10 mouse cellular contexts compared by ENCODE assay signal in genomic region chr7:101453725-101454124, GRCm38 (mm10). TPM values are rescaled to one million over a fixed set of nuclear protein-coding genes. Genes with fewer than 3 reads are reported as not detected.
DNase-seq lines count a peak whose midpoint lies in the region; ATAC-seq lines count a peak whose summit lies in the region.
"Had no signal": no experiment of that assay in that cellular context is flagged by ENCODE, and none has a peak within 500 bp of the region (broad histone marks: within the 10 kb centered on the region; RNA-seq: fewer than 3 reads in every experiment).

No protein-coding gene starts in this region.

- no peak for ATAC-seq in forebrain, embryonic 13.5 days
- ATAC-seq in forebrain, embryonic 11.5 days (replicated peaks; ENCODE audit: low FRiP score): no peak
- ATAC-seq in midbrain, embryonic 11.5 days (ENCODE audit: low FRiP score): no peak
- no peak for ATAC-seq in CD4-positive, CD25-positive, alpha-beta regulatory T cell, adult 4 months

- no peak for DNase-seq in forebrain, embryonic 11.5 days (ENCODE audit: low spot score)
- DNase-seq in midbrain, embryonic 11.5 days (ENCODE audit: low spot score, missing footprints): peak; percentile 53
- no peak for DNase-seq in midbrain, embryonic 10.5 days (ENCODE audit: low spot score)
- DNase-seq in induced T-regulatory cell, adult 2 months (ENCODE audit: low read depth): peak; percentile 26
- peak; percentile 11 for DNase-seq in naive thymus-derived CD4-positive, alpha-beta T cell, adult 2 months (ENCODE audit: low read depth)
- no peak for DNase-seq in left cerebral cortex, adult 18-20 months (ENCODE audit: low spot score in 2 of 2)
- DNase-seq: lung, embryonic 14.5 days had no signal

- peaks cover 18% of the 10 kb centered on the region for H3K4me1 ChIP-seq in forebrain, embryonic 13.5 days
- no peaks in the 10 kb centered on the region; the same call in none of the 2 replicates for H3K4me1 ChIP-seq in forebrain, embryonic 11.5 days (replicated peaks; ENCODE audit: control insufficient read depth, insufficient read depth, low read length)
- no peaks in the 10 kb centered on the region for H3K4me1 ChIP-seq in midbrain, embryonic 11.5 days (ENCODE audit: control insufficient read depth, insufficient read depth, low read length)
- peaks cover 32% of the 10 kb centered on the region for H3K4me1 ChIP-seq in midbrain, embryonic 10.5 days

- 20% methylated on average over 8 of the region's 8 CpGs for WGBS in forebrain, embryonic 13.5 days
- 19% methylated on average over 8 of the region's 8 CpGs for WGBS in forebrain, embryonic 11.5 days
- 15% methylated on average over 8 of the region's 8 CpGs for whole genome bisulfite sequencing in midbrain, embryonic 11.5 days
- 18% methylated on average over 8 of the region's 8 CpGs for WGBS in midbrain, embryonic 10.5 days

- H3K9me3 ChIP-seq in forebrain, embryonic 13.5 days (replicated peaks): no peaks in the 10 kb centered on the region
- H3K9me3 ChIP-seq in forebrain, embryonic 11.5 days (ENCODE audit: control insufficient read depth, low read length): no peaks in the 10 kb centered on the region
- H3K9me3 ChIP-seq in midbrain, embryonic 11.5 days (ENCODE audit: control insufficient read depth, low read length): no peaks in the 10 kb centered on the region
- no peaks in the 10 kb centered on the region for H3K9me3 ChIP-seq in midbrain, embryonic 10.5 days (replicated peaks)

- peaks cover 38% of the 10 kb centered on the region for H3K27me3 ChIP-seq in forebrain, embryonic 13.5 days
- peaks cover 10% of the 10 kb centered on the region for H3K27me3 ChIP-seq in forebrain, embryonic 11.5 days (ENCODE audit: control insufficient read depth, insufficient read depth, low read length)
- peaks cover 5% of the 10 kb centered on the region; the same call in 1 of the 2 replicates for H3K27me3 ChIP-seq in midbrain, embryonic 11.5 days (ENCODE audit: control insufficient read depth, insufficient read depth, low read length)
- H3K27me3 ChIP-seq in midbrain, embryonic 10.5 days (ENCODE audit: low read depth, poor library complexity, severe bottlenecking): peaks cover 64% of the 10 kb centered on the region

- H3K4me2 ChIP-seq in forebrain, embryonic 13.5 days: peak overlapping the region; percentile 96; the same call in 1 of the 2 replicates
- H3K4me2 ChIP-seq in forebrain, embryonic 11.5 days (ENCODE audit: low read depth, low read length, severe bottlenecking): no peak overlapping the region
- H3K4me2 ChIP-seq in midbrain, embryonic 11.5 days: no peak overlapping the region

- no peak overlapping the region for H3K27ac ChIP-seq in forebrain, embryonic 13.5 days
- H3K27ac ChIP-seq in forebrain, embryonic 11.5 days (ENCODE audit: low read depth, low read length): no peak overlapping the region
- H3K27ac ChIP-seq in midbrain, embryonic 11.5 days (ENCODE audit: low read depth, low read length): no peak overlapping the region
- no peak overlapping the region for H3K27ac ChIP-seq in midbrain, embryonic 10.5 days (replicated peaks)

- no peaks in the 10 kb centered on the region for H3K36me3 ChIP-seq in forebrain, embryonic 13.5 days (ENCODE audit: poor library complexity, severe bottlenecking)
- H3K36me3 ChIP-seq in forebrain, embryonic 11.5 days (ENCODE audit: control insufficient read depth, insufficient read depth, low read length): no peaks in the 10 kb centered on the region
- no peaks in the 10 kb centered on the region for H3K36me3 ChIP-seq in midbrain, embryonic 11.5 days (ENCODE audit: control insufficient read depth, insufficient read depth, low read length)
- H3K36me3 ChIP-seq in midbrain, embryonic 10.5 days: no peaks in the 10 kb centered on the region

- H3K4me3 ChIP-seq in forebrain, embryonic 13.5 days: no peak overlapping the region
- no peak overlapping the region for H3K4me3 ChIP-seq in forebrain, embryonic 11.5 days (ENCODE audit: low read depth, low read length)
- H3K4me3 ChIP-seq in midbrain, embryonic 11.5 days (ENCODE audit: low read depth, low read length): no peak overlapping the region
- H3K4me3 ChIP-seq in midbrain, embryonic 10.5 days: no peak overlapping the region

- no peak overlapping the region for H3K9ac ChIP-seq in forebrain, embryonic 13.5 days
- H3K9ac ChIP-seq in forebrain, embryonic 11.5 days (ENCODE audit: low read length): no peak overlapping the region
- H3K9ac ChIP-seq in midbrain, embryonic 11.5 days (ENCODE audit: low read length): no peak overlapping the region
- H3K9ac ChIP-seq: lung, embryonic 14.5 days had no signal

RNA-seq across cellular contexts. Expression of gene Pde2a, which starts 32.2 kb away (rescaled TPM):
- 26.2 and 32.2 TPM in 2 replicates for polyA plus RNA-seq in forebrain, embryonic 13.5 days (2015; fragmentation: Nextera tagmentation; extraction: Ambion mirVana)
- polyA plus RNA-seq in forebrain, embryonic 11.5 days (2014; fragmentation: Nextera tagmentation; extraction: Ambion mirVana): 18.6 and 22.7 TPM in 2 replicates
- 11.1 and 13.0 TPM in 2 replicates for polyA plus RNA-seq in midbrain, embryonic 11.5 days (2014; fragmentation: Nextera tagmentation; extraction: Ambion mirVana)
- polyA plus RNA-seq in midbrain, embryonic 10.5 days (2016; fragmentation: Nextera tagmentation; extraction: Ambion mirVana): 11.9 and 13.4 TPM in 2 replicates
- 100 to 1,000 TPM; 347 to 370 TPM for total RNA-seq in left cerebral cortex, adult 18-20 months (2021)
- 10 to 100 TPM; 23.0 to 83.7 TPM for polyA plus RNA-seq in CD4-positive, CD25-positive, alpha-beta regulatory T cell, adult 4 months (2017; shearing (Covaris generic))

RNA-seq across cellular contexts. Expression of gene Gm45837, which starts 43.0 kb away (rescaled TPM):
- polyA plus RNA-seq in forebrain, embryonic 13.5 days (2015; fragmentation: Nextera tagmentation; extraction: Ambion mirVana): not detected in 2 replicates
- polyA plus RNA-seq in forebrain, embryonic 11.5 days (2014; fragmentation: Nextera tagmentation; extraction: Ambion mirVana): not detected in 2 replicates
- not detected in 2 replicates for polyA plus RNA-seq in midbrain, embryonic 11.5 days (2014; fragmentation: Nextera tagmentation; extraction: Ambion mirVana)
- polyA plus RNA-seq in midbrain, embryonic 10.5 days (2016; fragmentation: Nextera tagmentation; extraction: Ambion mirVana): 3.0 TPM in 1 of 2 replicates, not detected in the other
- 1 to 10 TPM in 1 of 2 experiments, not detected in 1; 1.3 TPM for total RNA-seq in left cerebral cortex, adult 18-20 months (2021)
- 10 to 100 TPM in 1 of 2 experiments, not detected in 1; 33.3 TPM for polyA plus RNA-seq in CD4-positive, CD25-positive, alpha-beta regulatory T cell, adult 4 months (2017; shearing (Covaris generic))
- polyA plus RNA-seq: lung, embryonic 14.5 days; urinary bladder, adult 2 months had no signal

Comparison
In these comparisons a context has a peak if more than half of its experiments do, and no peak if none do; other contexts are left out.
1. DNase-seq: peak in midbrain, embryonic 11.5 days (single experiment), induced T-regulatory cell, adult 2 months (single experiment) and naive thymus-derived CD4-positive, alpha-beta T cell, adult 2 months (single experiment); none in forebrain, embryonic 11.5 days (single experiment), midbrain, embryonic 10.5 days (single experiment) and left cerebral cortex, adult 18-20 months (0 of 2).